Mouse (Mus musculus) midbrain, embryonic 11.5 days (tissue): ENCODE results near the gene Gm6309. TPM values are rescaled to one million over a fixed set of nuclear protein-coding genes. Genes with fewer than 3 reads are reported as not detected.

Source experiments
- polyA plus RNA-seq: library from polyadenylated mRNA; unstranded; fragments of >200 nt; fragmentation: Nextera tagmentation; extraction: Ambion mirVana; gene quantifications from 2 replicates; pipeline ENCODE4 v1.2.1, GENCODE M21; 2014

The Gm6309 gene
- polyA plus RNA-seq, 1 experiment from 2014 or later, result not detected

Other genes with a start within 250 kb of the Gm6309 start
- gene Cyp3a25, start 161.1 kb downstream of the Gm6309 start, polyA plus RNA-seq, result not detected in 2 replicates
- gene Cyp3a59, start 91.5 kb downstream of the Gm6309 start, polyA plus RNA-seq, result not detected in 2 replicates
- not detected in 2 replicates for gene Gm5565, start 10.2 kb downstream of the Gm6309 start, polyA plus RNA-seq
- gene 1700001J03Rik, start 14.6 kb upstream of the Gm6309 start, polyA plus RNA-seq, result not detected in 2 replicates
- 21.9 and 24.2 TPM in 2 replicates for gene Rnf6, start 50.8 kb upstream of the Gm6309 start, polyA plus RNA-seq
- gene Cdk8, start 60.5 kb upstream of the Gm6309 start, polyA plus RNA-seq, result 39.2 and 40.8 TPM in 2 replicates
- 6.3 and 6.4 TPM in 2 replicates for gene Wasf3, start 214.3 kb upstream of the Gm6309 start, polyA plus RNA-seq